Mouse (Mus musculus) neutrophil, adult 59 days (primary cell): Measurements from ENCODE around the gene Actr3b. TPM values are rescaled to one million over a fixed set of nuclear protein-coding genes. Genes with fewer than 3 reads are reported as not detected.

Source experiments
- total RNA-seq, 2 experiments: library from RNA; stranded (reverse); gene quantifications; 1 replicate in 1 of 2; 2 replicates in 1 of 2; pipeline ENCODE4 v1.2.4; 2023

Gene Actr3b
- total RNA-seq, result 1 to 10 TPM in 1 of 2 experiments, under 1 TPM in 1; 0.73 to 2.7 TPM

DNA sequence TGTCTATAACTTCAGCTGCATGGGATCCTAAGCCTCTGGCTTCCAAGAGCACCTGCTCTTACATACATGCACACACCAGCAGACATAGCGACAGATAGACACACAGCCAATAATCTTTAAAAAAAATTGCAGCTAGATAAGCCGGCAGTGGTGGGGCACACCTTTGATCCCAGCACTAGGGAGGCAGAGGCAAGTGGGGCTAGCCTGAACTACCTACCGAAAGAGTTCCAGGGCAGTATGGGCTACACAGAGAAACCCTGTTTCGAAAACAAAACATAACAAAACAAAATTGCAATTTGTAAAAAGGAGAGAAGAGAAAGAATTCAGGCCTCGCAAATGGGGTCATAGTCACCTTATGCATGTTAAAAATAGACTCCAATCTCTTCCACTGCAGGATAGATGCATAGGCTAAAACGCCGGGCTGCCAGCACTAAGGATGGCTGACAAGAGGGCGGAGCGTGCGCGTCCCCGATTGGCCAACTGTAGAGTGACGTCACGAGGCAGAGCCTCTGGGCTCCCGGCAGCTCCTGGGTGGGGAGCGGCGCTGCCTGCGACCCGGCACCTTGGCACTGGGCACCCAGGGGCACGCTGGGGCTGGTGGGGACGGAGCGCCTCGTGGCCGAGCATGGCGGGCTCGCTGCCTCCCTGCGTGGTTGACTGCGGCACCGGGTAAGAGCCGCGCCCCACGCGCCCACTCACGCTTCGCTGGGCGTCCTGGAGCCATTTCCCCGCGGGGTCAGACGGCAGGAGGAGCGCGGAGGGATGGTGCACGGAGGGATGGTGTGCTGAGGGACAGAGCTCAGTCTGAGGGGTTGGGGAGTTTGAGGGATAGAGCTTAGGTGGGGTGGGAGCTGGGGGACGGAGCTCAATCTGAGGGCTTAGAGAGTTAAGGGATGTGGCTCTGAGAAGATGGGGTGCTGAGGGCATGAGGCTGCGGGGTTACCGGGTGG lies at the start of gene Actr3b:
Gene Actr3b, plus strand, starts transcription at position 538 of the 950 bp plus-strand sequence.

Other genes starting within 250 kb of the Actr3b start
- not detected for gene Cct8l1, start 243.9 kb upstream of the Actr3b start, total RNA-seq
- 1 to 10 TPM; 8.1 to 9.3 TPM for gene Xrcc2, start 54.2 kb upstream of the Actr3b start, total RNA-seq
- not detected for gene Gm21663, start 182.4 kb downstream of the Actr3b start, total RNA-seq
- gene Gm21671, start 194.4 kb downstream of the Actr3b start, total RNA-seq, result not detected
- gene Gm21680, start 212.7 kb downstream of the Actr3b start, total RNA-seq, result not detected
- not detected for gene Gm21698, start 228.7 kb downstream of the Actr3b start, total RNA-seq
- gene Gm1979, start 244.8 kb downstream of the Actr3b start, total RNA-seq, result not detected